Mouse (Mus musculus) limb, embryonic 14.5 days (tissue): ENCODE measurements around the gene Camta1. TPM values are rescaled to one million over a fixed set of nuclear protein-coding genes. Genes with fewer than 3 reads are reported as not detected.
A peak's percentile ranks its signal among the peaks of the same experiment; 100 is the strongest.

Experiments
- ATAC-seq: fragments of 200-750 bp; cut with Nextera tagmentation; 2 replicates; pipeline ENCODE4 v1.8.0; 2017; ENCODE audit warnings: low read depth, moderate number of reproducible peaks, moderate TSS enrichment; ENCODE audit not compliant: low FRiP score
- DNase-seq: peaks from one replicate; pipeline ENCODE4 v3.0.0-alpha.2; 2015; ENCODE audit warnings: low spot score
- H3K27ac ChIP-seq: fragments of 300-500 bp; sonication (generic); replicated peaks from 2 replicates; pipeline ENCODE4 v1.5.1; 2014; ENCODE audit warnings: low read depth, mild to moderate bottlenecking, low read length, moderate library complexity, mixed read lengths
- H3K27me3 ChIP-seq: fragments of 300-500 bp; sonication (generic); 2 replicates; pipeline ENCODE4 v1.6.1; 2014; ENCODE audit warnings: low read length, mixed read lengths; ENCODE audit not compliant: control insufficient read depth, insufficient read depth
- H3K36me3 ChIP-seq: fragments of 300-500 bp; sonication (generic); 2 replicates; pipeline ENCODE4 v1.6.1; 2014; ENCODE audit warnings: mild to moderate bottlenecking, low read length, moderate library complexity, mixed read lengths; ENCODE audit not compliant: control insufficient read depth, insufficient read depth
- H3K4me1 ChIP-seq: fragments of 300-500 bp; sonication (generic); 2 replicates; pipeline ENCODE4 v1.6.1; 2014; ENCODE audit warnings: antibody characterized with exemption, low read length, mixed read lengths; ENCODE audit not compliant: control insufficient read depth, insufficient read depth
- H3K4me2 ChIP-seq: fragments of 300-500 bp; sonication (generic); replicated peaks from 2 replicates; pipeline ENCODE4 v1.6.1; 2014; ENCODE audit warnings: low read depth, mild to moderate bottlenecking, low read length, moderate library complexity; ENCODE audit not compliant: severe bottlenecking
- H3K4me3 ChIP-seq: fragments of 300-500 bp; sonication (generic); replicated peaks from 2 replicates; pipeline ENCODE4 v1.5.1; 2014; ENCODE audit warnings: low read length
- H3K9ac ChIP-seq: fragments of 300-500 bp; sonication (generic); 2 replicates; pipeline ENCODE4 v1.6.1; 2014; ENCODE audit warnings: mild to moderate bottlenecking, low read depth, low read length, moderate library complexity; ENCODE audit not compliant: severe bottlenecking
- H3K9me3 ChIP-seq: fragments of 300-500 bp; sonication (generic); 2 replicates; pipeline ENCODE4 v1.6.1; 2016; ENCODE audit warnings: low read length; ENCODE audit not compliant: control insufficient read depth
- POLR2A ChIP-seq: fragments of 200-500 bp; IDR thresholded peaks from 2 replicates; pipeline ENCODE4 v1.8.0; 2012; ENCODE audit warnings: inconsistent platforms, mild to moderate bottlenecking, moderate library complexity, borderline replicate concordance; ENCODE audit not compliant: insufficient read depth, insufficient read length; ENCODE audit errors: extremely low read depth
- WGBS: fragments of 180-500 bp; shearing (Covaris S2); extraction: QIAGEN DNeasy Blood & Tissue Kit; methylation state at CpG from one replicate; pipeline ENCODE4 v1.1.7; 2014; 5-methylcytosine and 5-hydroxymethylcytosine counted together
- polyA plus RNA-seq, 2 experiments: library from polyadenylated mRNA; depleted of rRNA in 1 of 2; stranded (reverse) in 1 of 2; unstranded in 1 of 2; fragments of >200 nt; fragmentation: Nextera tagmentation in 1 of 2; extraction: Ambion mirVana in 1 of 2; gene quantifications; 2 replicates each; pipeline versions ENCODE4 v1.2.1 to v1.2.3; 2012 to 2014

Camta1 gene
- polyA plus RNA-seq, 2 experiments: 28.6 to 78.8 TPM

DNA sequence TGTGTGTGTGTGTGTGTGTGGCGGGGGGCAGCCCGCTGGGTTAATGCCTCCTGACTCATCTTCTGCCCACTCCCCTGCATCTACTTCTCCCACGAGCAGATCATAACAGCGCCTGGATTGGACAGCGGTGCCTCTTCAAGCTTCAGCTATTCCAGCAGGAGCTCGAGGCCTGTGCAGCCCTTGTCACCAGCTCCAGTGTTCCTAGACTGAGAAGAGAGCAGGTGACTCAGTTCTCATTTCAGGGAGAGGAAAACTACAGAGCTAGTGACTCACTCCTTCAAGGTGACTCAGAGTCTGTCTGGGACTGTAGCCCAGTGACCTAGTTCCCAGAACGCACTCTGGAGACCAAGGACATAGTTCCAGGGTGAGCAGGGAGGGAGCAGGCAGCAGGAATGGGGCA lies 522.3 kb downstream of the Camta1 start:
- H3K27ac ChIP-seq: no peak overlapping the region
- H3K9ac ChIP-seq: no peak overlapping the region
- 74% methylated on average over 5 of the region's 7 CpGs for WGBS
- ATAC-seq (no peak), DNase-seq (no peak)
- no peak overlapping the region for H3K4me2 ChIP-seq
- H3K36me3 ChIP-seq: no peaks in the 10 kb centered on the region
- H3K4me1 ChIP-seq: no peaks in the 10 kb centered on the region
- no peaks in the 10 kb centered on the region for H3K9me3 ChIP-seq
- no peak overlapping the region for H3K4me3 ChIP-seq
- TF ChIP-seq POLR2A: no peak
- H3K27me3 ChIP-seq: no peaks in the 10 kb centered on the region

DNA sequence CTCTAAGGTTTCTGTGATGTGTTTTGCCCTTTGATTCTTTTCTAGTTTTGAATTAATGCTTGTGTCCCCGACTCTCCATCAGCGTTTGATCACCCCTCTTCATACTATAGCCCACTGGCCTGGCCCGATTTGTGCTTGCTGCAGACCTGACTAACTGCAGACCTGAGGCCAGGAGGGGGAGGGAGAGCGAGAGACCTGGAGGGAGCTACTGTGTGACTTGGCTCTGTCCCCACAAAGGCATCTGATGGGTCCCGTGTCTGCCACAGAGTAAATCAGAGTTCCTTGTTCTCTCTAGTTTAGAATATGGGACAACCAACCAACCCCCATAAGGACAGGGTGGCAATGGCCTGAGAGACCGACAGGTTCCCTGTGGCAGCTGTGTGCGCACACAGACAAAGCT lies 522.7 kb downstream of the Camta1 start:
- no peaks in the 10 kb centered on the region for H3K36me3 ChIP-seq
- H3K9ac ChIP-seq: no peak overlapping the region
- H3K4me1 ChIP-seq: no peaks in the 10 kb centered on the region
- no peak overlapping the region for H3K4me2 ChIP-seq
- no peak overlapping the region for H3K27ac ChIP-seq
- no peak for ATAC-seq
- H3K27me3 ChIP-seq: no peaks in the 10 kb centered on the region
- no peak overlapping the region for H3K4me3 ChIP-seq
- no peak for TF ChIP-seq POLR2A
- no peak for DNase-seq
- 79% methylated on average over 7 of the region's 7 CpGs for WGBS
- no peaks in the 10 kb centered on the region for H3K9me3 ChIP-seq

DNA sequence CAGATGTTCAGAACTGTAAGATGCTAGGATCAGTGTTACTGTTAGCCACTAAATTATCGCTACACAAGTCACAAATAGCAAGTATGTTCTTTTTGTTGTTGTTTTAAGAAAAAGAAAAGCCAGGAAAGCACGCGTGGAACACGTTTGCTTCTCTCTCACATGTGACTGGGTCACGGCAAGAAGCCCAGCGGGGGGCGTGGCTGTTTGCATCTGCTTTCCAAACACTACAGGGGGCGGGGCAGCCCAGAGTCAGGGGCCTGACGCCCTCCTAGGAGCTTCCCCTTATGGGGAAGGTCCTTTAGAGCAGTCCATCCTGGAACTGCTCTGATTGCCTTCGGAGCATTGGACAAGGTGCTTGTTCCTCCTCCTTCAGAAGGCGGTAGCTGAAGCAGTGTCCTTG lies 524.1 kb downstream of the Camta1 start:
- H3K27me3 ChIP-seq: no peaks in the 10 kb centered on the region
- H3K9ac ChIP-seq: no peak overlapping the region
- no peak overlapping the region for H3K27ac ChIP-seq
- ATAC-seq (no peak), DNase-seq (peak; percentile 9)
- no peak overlapping the region for H3K4me2 ChIP-seq
- H3K9me3 ChIP-seq: no peaks in the 10 kb centered on the region
- WGBS: 24% methylated on average over 11 of the region's 11 CpGs
- H3K4me3 ChIP-seq: no peak overlapping the region
- H3K36me3 ChIP-seq: no peaks in the 10 kb centered on the region
- TF ChIP-seq POLR2A: no peak
- no peaks in the 10 kb centered on the region for H3K4me1 ChIP-seq

DNA sequence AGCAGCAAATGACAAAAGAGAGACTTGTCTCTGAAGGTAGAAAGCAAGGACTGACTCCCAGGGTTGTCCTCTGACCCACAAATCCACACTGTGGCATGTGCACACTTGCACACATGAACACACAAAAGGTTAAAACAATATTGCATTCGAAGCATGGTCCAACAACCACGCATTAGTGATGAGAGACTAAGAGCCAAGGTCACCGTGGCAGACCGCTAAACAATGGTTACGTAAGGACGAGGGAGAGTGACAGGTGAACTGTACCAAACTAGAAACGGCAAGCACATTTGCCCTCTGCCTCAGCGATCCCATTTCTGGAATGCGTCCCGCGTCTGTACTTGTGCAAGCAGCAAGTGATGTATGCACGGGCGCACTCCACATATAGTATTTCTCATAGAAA lies 525.3 kb downstream of the Camta1 start:
- Histone ChIP-seq H3K27ac (no peak overlapping the region), H3K4me2 (no peak overlapping the region), H3K4me1 (no peaks in the 10 kb centered on the region), H3K36me3 (no peaks in the 10 kb centered on the region), H3K9ac (no peak overlapping the region), H3K9me3 (no peaks in the 10 kb centered on the region), H3K27me3 (no peaks in the 10 kb centered on the region), H3K4me3 (no peak overlapping the region)
- WGBS: 84% methylated on average over 13 of the region's 13 CpGs
- no peak for TF ChIP-seq POLR2A
- DNase-seq: no peak
- ATAC-seq: no peak

DNA sequence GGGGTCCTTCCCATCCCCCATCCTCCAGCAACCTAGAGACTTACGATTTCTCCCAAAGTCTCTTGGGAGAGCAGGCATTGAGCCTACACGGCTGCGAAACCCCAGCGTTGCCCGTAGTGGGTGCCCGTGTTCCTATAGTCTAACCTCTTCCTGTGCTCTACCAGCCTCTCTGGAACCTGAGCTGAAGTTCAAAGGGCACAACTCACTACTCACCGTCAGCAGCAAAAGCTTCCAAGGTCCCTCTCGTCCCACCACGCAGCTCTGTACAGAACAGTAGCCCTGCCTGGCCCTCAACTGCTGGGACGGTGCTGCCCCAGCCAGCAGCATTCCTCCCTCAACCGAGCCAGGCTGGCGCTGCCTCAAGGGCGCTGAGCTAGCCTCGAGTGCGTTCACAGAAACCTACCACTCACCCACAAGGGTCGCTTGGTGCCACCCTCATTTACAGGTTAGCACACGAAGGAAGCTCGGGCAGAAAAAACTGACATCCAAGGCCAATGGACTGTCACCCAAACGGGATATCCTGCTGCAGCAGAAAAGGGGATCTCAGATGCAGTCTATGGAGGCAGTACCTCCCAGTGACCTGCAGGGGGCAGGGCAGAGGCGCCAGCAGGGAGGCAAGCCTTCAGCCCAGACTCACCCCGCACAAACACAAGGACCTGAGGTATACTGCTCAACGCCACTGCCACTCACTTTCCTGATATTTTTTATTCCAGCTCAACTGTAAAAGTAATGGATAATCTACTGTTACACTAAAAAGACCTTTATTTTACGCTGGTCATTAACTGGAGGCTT lies 526.5 kb downstream of the Camta1 start:
- no peak overlapping the region for H3K27ac ChIP-seq
- H3K4me1 ChIP-seq: no peaks in the 10 kb centered on the region
- ATAC-seq (peak; percentile 28; the same call in 1 of the 2 replicates), DNase-seq (peak; percentile 48)
- 44% methylated on average over 23 of the region's 23 CpGs for WGBS
- H3K36me3 ChIP-seq: no peaks in the 10 kb centered on the region
- no peak overlapping the region for H3K9ac ChIP-seq
- no peak overlapping the region for H3K4me2 ChIP-seq
- H3K9me3 ChIP-seq: no peaks in the 10 kb centered on the region
- no peak for TF ChIP-seq POLR2A
- H3K4me3 ChIP-seq: no peak overlapping the region
- no peaks in the 10 kb centered on the region for H3K27me3 ChIP-seq
